Mouse (Mus musculus): ENCODE measurements around the gene Arrdc3. TPM values are rescaled to one million over a fixed set of nuclear protein-coding genes. Genes with fewer than 3 reads are reported as not detected.

Arrdc3 gene
- total RNA-seq, 1 experiment: 61.2 TPM

- H3K36me3 ChIP-seq (ENCODE audit: control insufficient read depth, insufficient read depth, low read length, poor library complexity, severe bottlenecking): no peaks in the 10 kb centered on the region
- peaks cover 0 to 2% of the 10 kb centered on the region in 2 experiments; a peak in 1 of 4 replicates for H3K4me1 ChIP-seq (ENCODE audit: control insufficient read depth in 2 of 2, insufficient read depth in 2 of 2, low read length in 2 of 2, poor library complexity in 1 of 2)
- no peak overlapping the region for H3K27ac ChIP-seq (ENCODE audit: insufficient read depth, low read depth, low read length, poor library complexity, severe bottlenecking)
- no peaks in the 10 kb centered on the region for H3K9me3 ChIP-seq (ENCODE audit: control insufficient read depth, insufficient read depth, low read depth, low read length)
- no peak overlapping the region for H3K4me3 ChIP-seq (ENCODE audit: insufficient read depth in 1 of 2, low read depth in 1 of 2, low read length in 2 of 2, poor library complexity in 1 of 2, severe bottlenecking in 1 of 2)
- no peak for DNase-seq (ENCODE audit: low read depth, low spot score)
- TF ChIP-seq CHD2 (IDR thresholded peaks at IDR 0.05; ENCODE audit: low read depth, low read length): no peak
- no peak for TF ChIP-seq ZC3H11A (IDR thresholded peaks at IDR 0.05; ENCODE audit: borderline replicate concordance, low read depth, low read length)
- TF ChIP-seq ZNF384 (IDR thresholded peaks at IDR 0.05; ENCODE audit: low read depth, low read length): no peak
- TF ChIP-seq HCFC1 (IDR thresholded peaks at IDR 0.05; ENCODE audit: borderline replicate concordance, insufficient read depth, low read length): no peak
- in situ Hi-C loops (cut with MboI; ENCODE audit: low sequenced_read_pairs in 2 of 2, unreplicated experiment in 2 of 2): loop anchor here (5.0 to 25.0 kb wide), 2 partner anchors 272 to 282 kb away; no protein-coding TSS in a partner anchor
- no peak overlapping the region for H3K9ac ChIP-seq (ENCODE audit: insufficient read depth, low read depth, low read length, poor library complexity, severe bottlenecking)
These were observed 2.4 kb upstream of the Arrdc3 start for GRCm38 (mm10) chr13:80880756-80881155.

GRCm38 (mm10) chr13:80881722-80882500 is 1.3 kb upstream of the Arrdc3 start:
- Histone ChIP-seq H3K9ac (ENCODE audit: insufficient read depth, low read depth, low read length, poor library complexity, severe bottlenecking) (no peak overlapping the region), H3K4me1 (ENCODE audit: control insufficient read depth in 2 of 2, insufficient read depth in 2 of 2, low read length in 2 of 2, poor library complexity in 1 of 2) (peaks cover 0 to 2% of the 10 kb centered on the region in 2 experiments; a peak in 1 of 4 replicates), H3K36me3 (ENCODE audit: control insufficient read depth, insufficient read depth, low read length, poor library complexity, severe bottlenecking) (no peaks in the 10 kb centered on the region), H3K4me3 (ENCODE audit: insufficient read depth in 1 of 2, low read depth in 1 of 2, low read length in 2 of 2, poor library complexity in 1 of 2, severe bottlenecking in 1 of 2) (peak overlapping the region in 1 of 2 experiments; percentile 81; a peak in 1 of 4 replicates), H3K27ac (ENCODE audit: insufficient read depth, low read depth, low read length, poor library complexity, severe bottlenecking) (peak overlapping the region; percentile 93; the same call in 1 of the 2 replicates), H3K9me3 (ENCODE audit: control insufficient read depth, insufficient read depth, low read depth, low read length) (no peaks in the 10 kb centered on the region)
- 0 out of 2 replicates have a peak, but pooled peaks have one; percentile 8 for TF ChIP-seq CHD2 (IDR thresholded peaks at IDR 0.05; ENCODE audit: low read depth, low read length)
- no peak for TF ChIP-seq MAFK (IDR thresholded peaks at IDR 0.05; ENCODE audit: insufficient read depth, low read depth, low read length)
- TF ChIP-seq ZC3H11A (IDR thresholded peaks at IDR 0.05; ENCODE audit: borderline replicate concordance, low read depth, low read length): peak; percentile 95
- TF ChIP-seq ZNF384 (IDR thresholded peaks at IDR 0.05; ENCODE audit: low read depth, low read length): no peak
- in situ Hi-C loops (cut with MboI; ENCODE audit: low sequenced_read_pairs in 2 of 2, unreplicated experiment in 2 of 2): loop anchor here (5.0 to 25.0 kb wide), 2 partner anchors 270 to 280 kb away; no protein-coding TSS in a partner anchor
- peak; percentile 76 for DNase-seq (ENCODE audit: low read depth, low spot score)

GRCm38 (mm10) chr13:80882716-80883135 is 458 bp upstream of the Arrdc3 start:
- peaks cover 0 to 4% of the 10 kb centered on the region in 2 experiments; a peak in 1 of 4 replicates for H3K4me1 ChIP-seq (ENCODE audit: control insufficient read depth in 2 of 2, insufficient read depth in 2 of 2, low read length in 2 of 2, poor library complexity in 1 of 2)
- no peaks in the 10 kb centered on the region; the same call in 1 of the 2 replicates for H3K36me3 ChIP-seq (ENCODE audit: control insufficient read depth, insufficient read depth, low read length, poor library complexity, severe bottlenecking)
- TF ChIP-seq HCFC1 (IDR thresholded peaks at IDR 0.05; ENCODE audit: borderline replicate concordance, insufficient read depth, low read length): no peak
- TF ChIP-seq CHD2 (IDR thresholded peaks at IDR 0.05; ENCODE audit: low read depth, low read length): no peak
- no peak for TF ChIP-seq ZNF384 (IDR thresholded peaks at IDR 0.05; ENCODE audit: low read depth, low read length)
- TF ChIP-seq MAFK (IDR thresholded peaks at IDR 0.05; ENCODE audit: insufficient read depth, low read depth, low read length): no peak
- no peak for TF ChIP-seq ZC3H11A (IDR thresholded peaks at IDR 0.05; ENCODE audit: borderline replicate concordance, low read depth, low read length)
- no peaks in the 10 kb centered on the region for H3K9me3 ChIP-seq (ENCODE audit: control insufficient read depth, insufficient read depth, low read depth, low read length)
- peak overlapping the region; percentile 93 for H3K27ac ChIP-seq (ENCODE audit: insufficient read depth, low read depth, low read length, poor library complexity, severe bottlenecking)
- DNase-seq (ENCODE audit: low read depth, low spot score): no peak
- in situ Hi-C loops (cut with MboI; ENCODE audit: low sequenced_read_pairs in 2 of 2, unreplicated experiment in 2 of 2): loop anchor here (5.0 to 25.0 kb wide), 2 partner anchors 270 to 280 kb away; no protein-coding TSS in a partner anchor
- H3K4me3 ChIP-seq (ENCODE audit: insufficient read depth in 1 of 2, low read depth in 1 of 2, low read length in 2 of 2, poor library complexity in 1 of 2, severe bottlenecking in 1 of 2): peak overlapping the region; percentile 79 to 81
- H3K9ac ChIP-seq (ENCODE audit: insufficient read depth, low read depth, low read length, poor library complexity, severe bottlenecking): peak overlapping the region; percentile 89

- Histone ChIP-seq H3K4me1 (ENCODE audit: control insufficient read depth in 2 of 2, insufficient read depth in 2 of 2, low read length in 2 of 2, poor library complexity in 1 of 2) (peaks cover 0 to 4% of the 10 kb centered on the region in 2 experiments; a peak in 1 of 4 replicates), H3K36me3 (ENCODE audit: control insufficient read depth, insufficient read depth, low read length, poor library complexity, severe bottlenecking) (peaks cover under 1% of the 10 kb centered on the region; the same call in 1 of the 2 replicates), H3K9me3 (ENCODE audit: control insufficient read depth, insufficient read depth, low read depth, low read length) (no peaks in the 10 kb centered on the region), H3K9ac (ENCODE audit: insufficient read depth, low read depth, low read length, poor library complexity, severe bottlenecking) (peak overlapping the region; percentile 89), H3K27ac (ENCODE audit: insufficient read depth, low read depth, low read length, poor library complexity, severe bottlenecking) (peak overlapping the region; percentile 100; the same call in 1 of the 2 replicates), H3K4me3 (ENCODE audit: insufficient read depth in 1 of 2, low read depth in 1 of 2, low read length in 2 of 2, poor library complexity in 1 of 2, severe bottlenecking in 1 of 2) (peak overlapping the region; percentile 61 to 79)
- in situ Hi-C loops (cut with MboI; ENCODE audit: low sequenced_read_pairs in 2 of 2, unreplicated experiment in 2 of 2): loop anchor here (5.0 to 25.0 kb wide), 2 partner anchors 268 to 278 kb away; no protein-coding TSS in a partner anchor
- TF ChIP-seq HCFC1 (IDR thresholded peaks at IDR 0.05; ENCODE audit: borderline replicate concordance, insufficient read depth, low read length): no peak
- no peak for TF ChIP-seq MAFK (IDR thresholded peaks at IDR 0.05; ENCODE audit: insufficient read depth, low read depth, low read length)
- TF ChIP-seq CHD2 (IDR thresholded peaks at IDR 0.05; ENCODE audit: low read depth, low read length): no peak
- no peak for TF ChIP-seq ZC3H11A (IDR thresholded peaks at IDR 0.05; ENCODE audit: borderline replicate concordance, low read depth, low read length)
- TF ChIP-seq ZNF384 (IDR thresholded peaks at IDR 0.05; ENCODE audit: low read depth, low read length): no peak
- no peak for DNase-seq (ENCODE audit: low read depth, low spot score)
These were observed 629 bp downstream of the Arrdc3 start for GRCm38 (mm10) chr13:80883649-80884376.
